Mouse (Mus musculus) heart, adult 2 months (tissue): ENCODE measurements around the gene Zbed5.

Experiments
- CTCF ChIP-seq: fragments of 200-600 bp; IDR thresholded peaks from 2 replicates; pipeline ENCODE4 v1.8.1; 2022; ENCODE audit warnings: antibody characterized with exemption, mild to moderate bottlenecking, moderate library complexity
- EP300 ChIP-seq: fragments of 200-500 bp; IDR thresholded peaks from 2 replicates; pipeline ENCODE4 v1.6.1; 2011; ENCODE audit warnings: low read depth, low read length, control low read depth; ENCODE audit not compliant: insufficient read depth
- POLR2A ChIP-seq: fragments of 200-500 bp; IDR thresholded peaks from 2 replicates; pipeline ENCODE4 v1.6.1; 2011; ENCODE audit warnings: mild to moderate bottlenecking, low read depth, low read length, control low read depth; ENCODE audit not compliant: insufficient read depth

GRCm38 (mm10) chr5:129940281-129940680 lies 44.8 kb downstream of the Zbed5 start:
- TF ChIP-seq POLR2A (no peak), CTCF (no peak), EP300 (no peak)
